Mouse (Mus musculus): Measurements from ENCODE around the gene Slc26a1.

Gene Slc26a1

GRCm38 (mm10) chr5:108675251-108675816 lies at the start of gene Slc26a1:
Gene Slc26a1, minus strand, starts transcription at chr5:108675569.
- DNase-seq = no peak

DNA sequence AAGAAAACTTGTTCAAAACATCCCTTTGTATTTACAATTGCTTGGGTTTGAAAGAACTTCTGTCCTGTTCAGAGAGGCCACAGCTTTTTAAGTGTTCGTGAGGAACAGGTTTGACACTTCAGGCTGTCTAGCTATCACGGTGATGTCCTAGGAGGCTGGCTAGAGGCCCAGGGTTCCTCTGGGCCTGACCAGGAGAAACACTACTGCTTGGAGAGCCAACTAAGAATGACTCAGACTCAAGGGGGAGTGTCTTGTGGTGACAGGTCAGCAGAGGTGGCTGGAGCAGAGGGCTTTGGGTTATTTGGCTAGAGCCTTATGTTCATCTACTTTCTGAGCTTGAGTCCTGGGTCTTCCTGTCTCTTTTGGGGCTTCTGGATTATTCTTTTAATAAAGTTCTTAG lies 48.6 kb upstream of the Slc26a1 start:
- no peak for DNase-seq

DNA sequence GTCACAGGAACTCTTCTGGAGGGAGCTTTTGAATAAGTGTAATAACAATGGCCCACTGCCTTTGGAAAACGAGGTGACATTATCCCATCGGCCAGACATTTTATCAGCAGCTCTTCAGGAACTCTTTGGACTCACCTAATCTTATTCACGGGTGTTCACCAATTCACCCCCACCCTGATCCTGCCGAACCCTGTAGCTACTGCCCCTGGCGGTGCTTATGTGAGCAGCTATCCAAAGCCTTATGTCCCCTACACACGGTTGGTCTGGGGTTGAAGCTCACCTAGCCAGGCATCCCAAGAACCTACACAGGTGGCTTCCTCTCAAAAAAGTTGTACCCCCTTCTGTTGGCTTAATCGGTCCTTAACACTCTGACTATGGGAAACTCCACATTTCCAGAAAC lies 44.4 kb upstream of the Slc26a1 start:
- DNase-seq = no peak

- no peak for DNase-seq
Measured at GRCm38 (mm10) chr5:108718051-108718450, 42.7 kb upstream of the Slc26a1 start.

- no peak for DNase-seq
Measured at GRCm38 (mm10) chr5:108715974-108716373, 40.6 kb upstream of the Slc26a1 start.

DNA sequence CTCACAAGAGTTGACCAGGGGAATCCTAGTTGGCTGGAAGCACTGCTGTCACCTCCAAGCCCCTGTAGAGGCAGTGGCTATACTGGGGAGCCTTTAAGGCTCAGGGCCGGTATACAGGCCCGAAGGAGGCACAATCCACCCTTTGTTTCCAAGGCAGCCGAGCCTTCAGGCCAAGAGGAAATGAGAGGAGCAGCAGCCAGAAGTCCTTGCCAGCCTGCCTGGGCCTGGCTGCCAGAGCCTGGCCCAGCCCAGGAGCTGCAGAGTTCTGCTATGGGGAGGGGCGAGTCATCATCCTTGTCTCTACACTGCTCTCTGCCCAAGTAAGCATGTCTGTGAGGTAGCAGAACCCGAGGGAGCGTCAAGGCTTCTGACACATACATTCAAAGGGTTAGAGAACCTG lies 38.8 kb upstream of the Slc26a1 start:
- DNase-seq = peak; percentile 43

- DNase-seq = no peak
Measured at GRCm38 (mm10) chr5:108713691-108714090, 38.3 kb upstream of the Slc26a1 start.

DNA sequence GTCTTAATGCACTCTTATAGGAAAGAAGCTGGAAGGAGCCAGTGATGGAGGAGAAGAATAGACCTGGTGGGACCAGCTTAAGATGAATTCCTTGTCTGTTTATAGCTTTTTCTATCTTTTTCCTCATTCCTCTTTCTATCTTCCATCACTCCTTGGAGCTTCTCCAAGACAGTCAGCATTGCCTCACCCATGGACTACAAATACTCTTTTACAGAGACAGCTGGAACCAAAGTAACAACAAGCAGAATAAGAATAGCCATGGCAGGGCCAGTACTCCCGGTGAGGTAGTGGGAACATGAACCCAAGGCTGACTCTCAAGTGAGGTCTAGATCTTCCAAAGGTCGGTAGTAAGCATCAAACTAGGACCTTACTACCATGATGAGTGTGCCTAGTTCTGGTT lies 37.7 kb upstream of the Slc26a1 start:
- DNase-seq = no peak

- DNase-seq = no peak
Measured at GRCm38 (mm10) chr5:108711968-108712367, 36.6 kb upstream of the Slc26a1 start.

DNA sequence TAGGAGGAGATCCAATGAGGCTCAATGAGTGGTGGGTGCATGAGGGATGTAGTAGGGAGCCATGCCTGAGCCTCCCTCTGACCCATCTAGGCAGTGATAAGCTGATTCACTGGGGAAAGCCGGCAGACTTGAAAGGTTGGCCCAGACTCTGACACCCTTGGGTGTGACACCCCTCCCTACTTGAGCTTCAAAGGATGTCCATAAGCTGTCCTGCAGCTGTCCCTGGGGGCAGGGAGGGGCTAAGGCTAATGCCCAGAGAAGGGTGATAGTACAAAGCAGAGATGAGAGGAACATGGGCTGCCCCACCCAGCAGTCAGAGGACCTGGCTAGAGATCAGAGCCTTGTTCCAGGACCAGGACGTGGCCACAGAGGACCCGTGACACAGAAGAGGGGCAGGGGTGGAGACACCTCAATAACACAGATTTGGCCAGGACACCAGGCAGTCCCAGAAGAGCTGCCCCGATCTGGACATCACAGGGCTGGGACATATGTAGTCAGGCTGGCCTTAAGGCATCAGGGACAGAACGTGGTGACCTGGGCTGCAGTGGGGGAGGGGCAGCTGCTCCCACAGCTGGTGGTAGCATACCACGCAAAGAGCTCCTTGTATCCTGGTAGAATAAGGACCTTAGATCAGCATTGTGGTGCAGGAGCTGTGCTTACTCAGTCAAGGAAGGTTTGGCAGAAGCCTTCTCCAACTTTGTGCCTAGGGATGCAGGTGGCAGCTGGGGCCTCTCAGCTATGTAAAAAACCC lies 33.8 kb upstream of the Slc26a1 start:
- no peak for DNase-seq

- no peak for DNase-seq
Measured at GRCm38 (mm10) chr5:108708419-108708818, 33.0 kb upstream of the Slc26a1 start.

DNA sequence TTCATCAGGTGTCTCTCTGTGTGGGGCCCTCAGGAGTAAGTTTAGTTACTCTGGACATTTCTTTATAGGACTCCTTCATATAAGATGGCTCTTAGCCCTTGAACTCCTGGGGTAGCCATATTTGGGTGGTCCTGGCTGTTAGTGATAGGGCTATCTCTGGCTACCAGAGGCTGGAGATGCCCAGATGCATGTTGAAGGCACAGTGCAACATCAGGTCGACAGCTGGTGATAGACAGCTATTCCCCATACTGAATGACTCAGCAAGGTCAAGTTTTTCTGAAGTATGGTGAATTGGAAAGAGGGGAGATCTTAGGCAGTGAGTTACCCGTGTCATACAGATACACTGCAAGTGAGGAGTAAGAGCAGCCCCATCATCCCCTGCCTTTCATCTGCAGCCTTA lies 32.4 kb upstream of the Slc26a1 start:
- DNase-seq = no peak

DNA sequence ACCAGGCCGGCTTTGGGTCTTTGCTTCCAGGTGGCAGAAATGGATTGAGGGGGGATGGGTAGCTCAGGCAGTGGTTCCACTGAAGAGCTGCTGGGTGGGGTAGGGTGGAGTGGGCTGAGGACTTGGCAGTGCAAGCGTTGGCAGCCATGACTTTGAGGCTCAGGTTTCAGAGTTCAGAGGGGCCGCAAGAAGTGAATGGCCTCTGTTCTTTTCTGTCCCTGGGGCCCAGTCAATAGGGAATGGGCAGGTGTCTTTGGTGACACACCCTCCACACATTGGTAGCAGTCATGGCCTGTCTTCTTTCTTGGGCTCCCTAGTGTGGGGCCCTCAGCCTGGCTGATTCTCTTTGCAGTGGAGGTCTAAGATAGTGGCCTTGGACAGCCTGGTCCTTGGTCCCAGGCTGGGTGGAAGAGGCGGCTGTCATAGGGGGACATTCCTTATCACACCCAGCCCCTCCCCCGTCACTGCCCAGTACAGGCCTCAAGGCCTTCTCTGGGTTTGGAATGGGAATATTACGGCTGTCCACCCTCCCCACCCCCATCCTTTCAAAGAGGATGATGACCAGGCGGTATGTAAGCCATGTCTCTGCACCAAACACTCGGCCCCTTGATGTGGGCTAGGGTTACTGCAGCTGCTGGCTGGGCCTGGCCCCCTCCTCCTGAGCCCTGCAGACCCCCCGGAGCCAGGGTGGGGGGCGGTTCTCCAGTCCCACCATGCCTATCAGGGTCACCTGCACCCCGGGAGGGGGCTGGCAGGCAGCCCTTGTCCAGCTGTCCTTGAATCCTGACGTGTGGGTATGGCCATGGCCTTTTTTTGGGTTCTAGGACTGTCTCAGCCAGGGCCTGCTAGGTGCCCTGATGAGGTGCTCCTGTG lies 28.6 kb upstream of the Slc26a1 start:
- no peak for DNase-seq

DNA sequence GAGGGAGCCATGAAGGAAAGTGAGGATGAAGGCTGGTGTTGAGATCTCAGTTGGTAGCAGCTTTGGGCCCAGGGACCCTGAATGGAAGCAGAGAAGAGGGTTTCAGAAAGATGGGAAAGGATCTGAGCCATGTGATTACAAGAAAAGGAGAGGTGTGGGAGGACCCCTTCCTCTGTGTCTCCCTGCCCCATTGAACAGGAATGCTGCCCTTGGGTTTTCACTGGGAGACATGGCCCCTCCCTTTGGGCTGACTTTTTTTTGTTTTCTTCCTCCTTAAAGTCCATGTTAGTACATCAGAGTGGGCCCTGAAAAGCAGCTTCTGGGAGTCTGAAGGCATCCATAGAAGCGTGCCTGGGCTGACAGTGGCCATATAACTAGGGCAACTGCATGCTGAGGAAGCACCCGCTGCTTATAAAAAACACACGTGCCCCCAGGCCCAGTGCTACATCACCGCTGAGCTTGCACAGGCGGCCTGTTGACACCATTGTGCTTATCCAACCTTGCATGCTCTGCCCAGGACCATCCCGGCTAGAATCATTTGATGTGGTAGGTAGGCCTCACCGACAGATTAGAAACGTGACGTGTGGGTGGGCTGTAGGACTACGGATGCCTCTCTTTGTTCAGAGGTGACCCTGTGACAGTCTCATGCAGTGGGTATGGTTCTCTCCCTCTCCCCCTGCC lies 26.1 kb upstream of the Slc26a1 start:
- DNase-seq = no peak

DNA sequence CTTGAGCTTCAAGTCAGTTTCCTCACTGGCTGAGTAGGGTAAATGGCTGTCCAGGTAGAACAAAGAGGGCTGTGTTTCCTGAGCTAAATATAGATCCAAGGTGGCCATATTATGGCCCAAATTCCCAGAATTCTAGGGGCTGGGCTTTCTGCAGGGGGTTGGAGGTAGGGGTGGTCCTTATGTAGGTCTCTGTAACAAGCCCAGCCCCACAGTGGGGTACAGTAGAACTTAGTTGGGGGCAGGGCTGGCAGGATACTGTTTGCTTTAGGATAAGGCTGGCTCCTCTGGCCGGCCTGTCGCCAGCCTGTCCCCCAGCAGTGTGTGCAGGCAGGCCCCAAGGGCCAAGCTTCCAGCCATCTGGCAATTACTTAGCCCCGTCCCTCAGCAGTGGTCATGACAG lies 25.0 kb upstream of the Slc26a1 start:
- no peak for DNase-seq

DNA sequence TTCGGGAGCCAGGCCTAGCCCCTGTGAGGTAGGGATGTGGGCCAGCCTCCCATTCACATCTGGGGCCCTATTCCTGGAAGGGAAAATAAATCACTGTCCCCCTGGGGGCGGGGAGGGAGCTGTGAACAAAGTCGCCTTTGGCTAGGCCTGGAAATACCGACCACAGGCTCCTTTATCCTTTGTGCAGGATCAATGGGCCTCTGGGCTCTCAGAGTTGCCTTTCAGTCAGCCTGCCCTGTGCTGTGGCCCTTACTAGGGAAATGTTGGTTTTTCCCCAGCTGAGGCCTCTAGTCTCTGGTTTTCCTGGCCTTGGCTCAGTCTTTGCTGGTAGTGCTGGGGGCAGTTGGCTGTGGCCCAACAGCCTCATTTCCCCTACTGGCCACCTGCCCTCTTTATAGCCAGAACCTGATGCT lies 22.0 kb upstream of the Slc26a1 start:
- no peak for DNase-seq

GRCm38 (mm10) chr5:108696542-108696941 lies 21.2 kb upstream of the Slc26a1 start:
- DNase-seq = no peak

- no peak for DNase-seq
Measured at GRCm38 (mm10) chr5:108695861-108696260, 20.5 kb upstream of the Slc26a1 start.

- DNase-seq = peak; percentile 32
Measured at GRCm38 (mm10) chr5:108694352-108695261, 19.2 kb upstream of the Slc26a1 start.

- DNase-seq = peak; percentile 87
Measured at GRCm38 (mm10) chr5:108693872-108694288, 18.5 kb upstream of the Slc26a1 start.

- DNase-seq = peak; percentile 77
Measured at GRCm38 (mm10) chr5:108692271-108692670, 16.9 kb upstream of the Slc26a1 start, which contains the start of gene Fgfrl1. Gene Fgfrl1, plus strand, starts transcription at chr5:108692382.

- DNase-seq = peak; percentile 14
Measured at GRCm38 (mm10) chr5:108691152-108691551, 15.8 kb upstream of the Slc26a1 start.

Measured in lung, postnatal 14 days (tissue).